Mouse (Mus musculus): Measurements from ENCODE around the gene Rab22a. TPM values are rescaled to one million over a fixed set of nuclear protein-coding genes. Genes with fewer than 3 reads are reported as not detected.
"Not testable (repeated sequence)": the region's sequence is repeated elsewhere in the genome, so short reads cannot be mapped to it uniquely, and the experiment has no call there.

The Rab22a gene
- polyA plus RNA-seq, 1 experiment from 2014 or later, result 34.7 TPM

DNA sequence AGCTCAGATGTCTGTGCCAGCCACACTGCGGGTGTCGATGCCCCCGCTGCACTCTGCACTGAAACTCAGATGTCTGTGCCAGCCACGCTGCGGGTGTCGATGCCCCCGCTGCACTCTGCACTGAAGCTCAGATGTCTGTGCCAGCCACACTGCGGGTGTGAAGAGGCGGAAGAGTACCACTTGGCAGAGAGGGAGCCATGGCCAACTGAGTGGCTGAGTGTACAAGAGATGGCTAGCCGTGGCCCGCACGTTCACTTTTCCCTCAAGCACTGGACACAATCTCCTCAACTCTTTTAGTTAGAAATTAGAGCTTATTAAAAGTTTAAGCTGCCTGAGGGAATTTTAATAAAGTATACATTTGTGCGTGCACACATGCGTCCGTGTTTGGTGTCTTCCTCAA lies 25.5 kb upstream of the Rab22a start:
- H3K9me3 ChIP-seq (ENCODE audit: control insufficient read depth, low read length); ATAC-seq (replicated peaks; ENCODE audit: low FRiP score); H3K27me3 ChIP-seq (ENCODE audit: control insufficient read depth, insufficient read depth, low read length); H3K36me3 ChIP-seq (ENCODE audit: control insufficient read depth, insufficient read depth, low read length); H3K4me2 ChIP-seq (ENCODE audit: low read depth, low read length, severe bottlenecking); H3K4me1 ChIP-seq (replicated peaks; ENCODE audit: control insufficient read depth, insufficient read depth, low read length); DNase-seq (ENCODE audit: low spot score); H3K4me3 ChIP-seq (ENCODE audit: low read depth, low read length); H3K9ac ChIP-seq (ENCODE audit: low read length); H3K27ac ChIP-seq (ENCODE audit: low read depth, low read length): not testable (repeated sequence)
- WGBS, result 97% methylated on average over 15 of the region's 15 CpGs

DNA sequence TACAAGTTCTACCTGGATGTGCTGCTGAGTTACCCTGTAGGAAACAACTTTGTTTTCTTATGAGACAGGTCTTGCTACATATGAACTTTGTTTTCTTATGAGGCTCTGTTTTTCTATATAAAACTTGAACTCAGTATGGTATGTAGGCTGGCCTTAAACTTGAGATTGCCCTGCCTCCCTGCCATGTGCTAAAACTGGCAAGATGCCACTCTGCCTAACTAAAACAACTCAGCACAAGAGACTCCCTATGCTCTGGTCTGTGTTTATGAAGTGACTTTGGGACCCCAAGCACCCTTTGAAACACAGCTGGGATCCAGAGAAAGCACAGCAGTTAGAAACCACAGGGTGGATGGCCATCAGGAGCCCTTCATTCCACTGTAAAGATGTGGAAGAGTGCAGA lies 18.2 kb upstream of the Rab22a start:
- H3K27me3 ChIP-seq (ENCODE audit: control insufficient read depth, insufficient read depth, low read length), result peaks cover 2% of the 10 kb centered on the region; the same call in 1 of the 2 replicates
- H3K4me2 ChIP-seq (ENCODE audit: low read depth, low read length, severe bottlenecking), result no peak overlapping the region
- no peaks in the 10 kb centered on the region for H3K36me3 ChIP-seq (ENCODE audit: control insufficient read depth, insufficient read depth, low read length)
- ATAC-seq (replicated peaks; ENCODE audit: low FRiP score) (no peak), DNase-seq (ENCODE audit: low spot score) (no peak)
- no peak overlapping the region for H3K4me3 ChIP-seq (ENCODE audit: low read depth, low read length)
- no peaks in the 10 kb centered on the region for H3K9me3 ChIP-seq (ENCODE audit: control insufficient read depth, low read length)
- H3K9ac ChIP-seq (ENCODE audit: low read length), result no peak overlapping the region
- no peaks in the 10 kb centered on the region for H3K4me1 ChIP-seq (replicated peaks; ENCODE audit: control insufficient read depth, insufficient read depth, low read length)
- no peak overlapping the region for H3K27ac ChIP-seq (ENCODE audit: low read depth, low read length)

DNA sequence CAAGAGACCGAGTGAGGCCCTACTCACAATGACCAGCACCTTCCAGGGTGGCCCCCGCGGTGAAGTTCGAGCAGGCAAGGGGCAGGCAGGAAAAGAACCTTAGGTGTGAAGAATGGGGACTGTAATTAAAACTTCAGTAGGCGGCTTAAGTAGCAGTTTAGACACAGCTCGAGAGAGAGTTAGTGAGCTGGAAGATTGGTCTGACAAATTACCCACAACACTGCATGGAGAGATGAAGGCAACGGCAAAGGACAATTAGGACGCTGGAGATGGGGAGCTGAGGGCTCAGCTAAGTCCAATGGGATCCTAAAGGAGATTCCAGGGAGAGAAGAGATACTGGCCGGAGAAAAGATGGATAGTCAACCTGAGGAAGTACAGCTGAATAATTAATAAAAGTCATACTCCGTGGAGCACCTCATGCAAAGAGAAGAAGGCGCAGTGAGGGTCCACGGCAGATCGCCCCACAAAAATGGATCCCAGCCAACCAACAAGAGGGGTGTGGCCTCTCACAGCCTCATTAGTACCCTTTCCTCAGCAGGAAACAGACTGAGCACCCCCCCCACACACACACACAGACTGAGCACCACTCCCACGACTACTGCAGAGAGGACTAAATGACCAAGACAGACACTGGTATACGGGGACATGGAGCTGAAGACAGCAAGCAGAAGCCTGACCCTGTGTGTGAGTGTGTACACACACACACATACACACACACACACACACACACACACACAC lies 17.1 kb upstream of the Rab22a start:
- Histone ChIP-seq H3K9me3 (ENCODE audit: control insufficient read depth, low read length) (no peaks in the 10 kb centered on the region), H3K27ac (ENCODE audit: low read depth, low read length) (no peak overlapping the region), H3K9ac (ENCODE audit: low read length) (no peak overlapping the region), H3K4me1 (replicated peaks; ENCODE audit: control insufficient read depth, insufficient read depth, low read length) (no peaks in the 10 kb centered on the region), H3K27me3 (ENCODE audit: control insufficient read depth, insufficient read depth, low read length) (peaks cover 2% of the 10 kb centered on the region; the same call in 1 of the 2 replicates), H3K4me2 (ENCODE audit: low read depth, low read length, severe bottlenecking) (no peak overlapping the region), H3K36me3 (ENCODE audit: control insufficient read depth, insufficient read depth, low read length) (no peaks in the 10 kb centered on the region), H3K4me3 (ENCODE audit: low read depth, low read length) (no peak overlapping the region)
- WGBS, result 50% methylated on average over 15 of the region's 15 CpGs
- ATAC-seq (replicated peaks; ENCODE audit: low FRiP score) (peak; percentile 63; the same call in 1 of the 2 replicates), DNase-seq (ENCODE audit: low spot score) (no peak)

DNA sequence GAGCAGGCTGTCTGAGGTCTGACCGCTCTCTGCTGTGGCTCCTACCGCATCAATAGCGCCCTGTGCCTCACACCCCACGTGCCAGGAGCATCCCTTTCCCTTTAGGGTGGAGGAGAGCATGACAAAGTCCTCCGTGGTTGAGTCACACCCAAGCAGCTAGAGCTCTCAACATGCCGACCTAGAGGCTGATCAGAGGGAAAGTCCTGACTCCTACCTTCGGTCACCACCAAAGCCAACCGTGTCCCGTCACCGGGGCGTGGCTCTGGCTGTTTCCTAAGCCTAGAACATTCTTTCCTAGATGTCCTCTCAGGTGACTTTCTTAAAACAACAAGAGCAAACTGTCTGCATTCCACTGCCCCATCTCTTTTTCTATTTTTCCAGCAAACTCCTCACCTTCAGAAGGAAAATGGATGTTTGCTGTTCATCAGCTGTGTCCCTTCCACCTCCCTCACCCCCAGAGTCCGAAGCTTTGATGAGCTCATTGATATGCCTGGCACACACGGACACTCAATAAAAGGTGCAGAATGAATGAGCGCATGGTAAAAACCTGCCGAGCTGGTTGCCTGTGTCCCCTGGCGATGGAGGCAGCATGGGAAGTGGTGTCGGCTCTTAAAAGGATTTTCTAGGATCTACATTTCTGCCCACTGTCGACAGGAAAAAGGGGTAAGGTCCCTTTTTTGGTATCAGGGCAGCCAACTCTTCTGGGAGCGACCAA lies 12.2 kb upstream of the Rab22a start:
- DNase-seq (ENCODE audit: low spot score), result no peak
- Histone ChIP-seq H3K4me1 (replicated peaks; ENCODE audit: control insufficient read depth, insufficient read depth, low read length) (no peaks in the 10 kb centered on the region), H3K27me3 (ENCODE audit: control insufficient read depth, insufficient read depth, low read length) (no peaks in the 10 kb centered on the region), H3K4me3 (ENCODE audit: low read depth, low read length) (no peak overlapping the region), H3K27ac (ENCODE audit: low read depth, low read length) (no peak overlapping the region), H3K4me2 (ENCODE audit: low read depth, low read length, severe bottlenecking) (no peak overlapping the region), H3K36me3 (ENCODE audit: control insufficient read depth, insufficient read depth, low read length) (no peaks in the 10 kb centered on the region), H3K9me3 (ENCODE audit: control insufficient read depth, low read length) (no peaks in the 10 kb centered on the region), H3K9ac (ENCODE audit: low read length) (no peak overlapping the region)
- 88% methylated on average over 19 of the region's 19 CpGs for WGBS
- ATAC-seq (replicated peaks; ENCODE audit: low FRiP score), result no peak

DNA sequence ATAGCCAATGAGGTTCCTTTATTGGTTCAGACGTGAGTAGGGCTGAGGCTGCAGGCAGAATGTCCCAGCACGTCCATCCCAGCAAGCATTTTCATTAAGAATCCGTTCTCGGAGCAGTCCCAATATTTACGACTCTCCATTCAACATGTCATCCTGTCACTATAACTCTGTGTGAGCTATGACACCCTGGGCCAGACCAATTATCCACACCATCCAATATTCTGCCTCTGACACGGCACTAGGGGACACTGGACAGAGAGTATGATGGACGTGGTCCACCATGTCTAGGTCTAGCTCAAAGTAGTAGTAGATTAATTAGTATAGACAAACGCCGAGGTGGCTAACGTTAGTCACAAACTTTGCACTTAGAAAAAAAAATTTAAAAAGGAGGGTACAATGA lies 9.8 kb upstream of the Rab22a start:
- no peak overlapping the region for H3K27ac ChIP-seq (ENCODE audit: low read depth, low read length)
- H3K4me1 ChIP-seq (replicated peaks; ENCODE audit: control insufficient read depth, insufficient read depth, low read length), result no peaks in the 10 kb centered on the region
- H3K4me2 ChIP-seq (ENCODE audit: low read depth, low read length, severe bottlenecking), result no peak overlapping the region
- H3K36me3 ChIP-seq (ENCODE audit: control insufficient read depth, insufficient read depth, low read length), result no peaks in the 10 kb centered on the region
- DNase-seq (ENCODE audit: low spot score) (no peak), ATAC-seq (replicated peaks; ENCODE audit: low FRiP score) (no peak)
- WGBS, result 89% methylated on average over 10 of the region's 10 CpGs
- H3K9me3 ChIP-seq (ENCODE audit: control insufficient read depth, low read length), result no peaks in the 10 kb centered on the region
- no peak overlapping the region for H3K9ac ChIP-seq (ENCODE audit: low read length)
- H3K27me3 ChIP-seq (ENCODE audit: control insufficient read depth, insufficient read depth, low read length), result no peaks in the 10 kb centered on the region
- H3K4me3 ChIP-seq (ENCODE audit: low read depth, low read length), result no peak overlapping the region

DNA sequence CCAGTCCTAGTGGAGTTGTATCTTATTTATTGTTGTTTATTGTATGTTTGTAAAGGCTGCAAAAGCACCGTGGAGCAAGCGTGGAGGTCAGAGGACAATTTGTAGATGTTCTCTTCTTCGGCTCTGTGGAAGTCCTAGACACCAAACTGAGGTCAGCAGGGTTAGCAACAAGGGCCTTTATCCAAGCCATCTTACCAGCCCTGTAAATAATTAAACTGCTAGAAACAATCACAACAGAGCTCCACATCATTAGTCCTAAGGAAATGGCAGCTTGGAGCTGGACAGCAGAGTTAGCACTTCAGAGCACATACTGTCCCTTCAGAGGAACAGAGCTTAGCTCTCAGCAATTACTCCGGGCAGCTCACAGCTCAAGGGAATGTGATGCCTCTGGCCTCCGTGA lies 6.0 kb upstream of the Rab22a start:
- DNase-seq (ENCODE audit: low spot score) (no peak), ATAC-seq (replicated peaks; ENCODE audit: low FRiP score) (no peak)
- Histone ChIP-seq H3K4me1 (replicated peaks; ENCODE audit: control insufficient read depth, insufficient read depth, low read length) (no peaks in the 10 kb centered on the region), H3K36me3 (ENCODE audit: control insufficient read depth, insufficient read depth, low read length) (no peaks in the 10 kb centered on the region), H3K27me3 (ENCODE audit: control insufficient read depth, insufficient read depth, low read length) (no peaks in the 10 kb centered on the region), H3K4me3 (ENCODE audit: low read depth, low read length) (no peak overlapping the region), H3K27ac (ENCODE audit: low read depth, low read length) (no peak overlapping the region), H3K4me2 (ENCODE audit: low read depth, low read length, severe bottlenecking) (no peak overlapping the region), H3K9ac (ENCODE audit: low read length) (no peak overlapping the region), H3K9me3 (ENCODE audit: control insufficient read depth, low read length) (no peaks in the 10 kb centered on the region)
- WGBS, result 90% methylated on average over 5 of the region's 5 CpGs

DNA sequence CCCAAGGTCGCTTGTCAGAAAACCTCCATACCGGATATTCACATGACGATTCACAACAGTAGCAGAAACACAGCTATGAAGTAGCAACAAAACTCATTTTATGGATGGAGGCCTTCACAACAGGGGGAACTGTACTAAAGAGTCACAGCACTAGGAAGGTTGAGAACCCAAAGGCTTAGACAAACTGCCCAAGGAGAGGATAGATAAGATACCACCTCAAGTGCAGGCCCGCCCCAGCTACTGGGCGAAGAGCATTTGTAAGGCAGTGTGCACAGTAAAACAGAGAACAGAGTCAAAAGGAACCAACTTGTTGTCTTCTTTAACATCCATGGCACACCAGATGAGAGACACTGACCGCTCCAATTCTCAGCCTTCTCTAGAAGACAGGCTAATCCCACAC lies 1.8 kb upstream of the Rab22a start:
- ATAC-seq (replicated peaks; ENCODE audit: low FRiP score) (no peak), DNase-seq (ENCODE audit: low spot score) (no peak)
- no peak overlapping the region for H3K4me3 ChIP-seq (ENCODE audit: low read depth, low read length)
- no peak overlapping the region for H3K4me2 ChIP-seq (ENCODE audit: low read depth, low read length, severe bottlenecking)
- H3K4me1 ChIP-seq (replicated peaks; ENCODE audit: control insufficient read depth, insufficient read depth, low read length), result 0 out of 2 replicates have a peak, but pooled peaks cover 3% of the 10 kb centered on the region
- WGBS, result 91% methylated on average over 6 of the region's 6 CpGs
- H3K27ac ChIP-seq (ENCODE audit: low read depth, low read length), result no peak overlapping the region
- no peaks in the 10 kb centered on the region; the same call in 1 of the 2 replicates for H3K36me3 ChIP-seq (ENCODE audit: control insufficient read depth, insufficient read depth, low read length)
- no peak overlapping the region for H3K9ac ChIP-seq (ENCODE audit: low read length)
- H3K27me3 ChIP-seq (ENCODE audit: control insufficient read depth, insufficient read depth, low read length), result no peaks in the 10 kb centered on the region
- no peaks in the 10 kb centered on the region for H3K9me3 ChIP-seq (ENCODE audit: control insufficient read depth, low read length)

DNA sequence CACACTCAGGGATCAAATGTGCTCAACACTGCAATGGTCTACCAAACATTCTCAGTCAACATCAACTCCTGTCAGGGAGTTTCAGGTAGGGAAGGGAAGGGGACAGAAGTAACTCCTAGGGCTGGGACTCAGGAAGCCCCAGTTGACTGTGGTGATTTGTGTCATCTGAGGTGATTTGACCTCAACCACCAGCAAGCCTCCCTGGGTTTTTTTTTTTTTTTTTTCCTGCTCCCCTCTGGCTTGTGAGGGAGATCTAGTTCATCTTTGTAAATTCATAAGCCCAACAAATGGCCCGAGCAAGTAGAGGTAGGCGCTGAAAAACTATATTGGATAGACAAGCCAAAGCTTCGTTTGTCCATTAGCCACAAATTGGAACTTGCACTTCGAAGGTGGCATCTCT lies 1.0 kb upstream of the Rab22a start:
- H3K36me3 ChIP-seq (ENCODE audit: control insufficient read depth, insufficient read depth, low read length), result no peaks in the 10 kb centered on the region; the same call in 1 of the 2 replicates
- DNase-seq (ENCODE audit: low spot score) (no peak), ATAC-seq (replicated peaks; ENCODE audit: low FRiP score) (no peak)
- no peak overlapping the region; the same call in 1 of the 2 replicates for H3K4me3 ChIP-seq (ENCODE audit: low read depth, low read length)
- H3K27ac ChIP-seq (ENCODE audit: low read depth, low read length), result no peak overlapping the region
- no peaks in the 10 kb centered on the region for H3K9me3 ChIP-seq (ENCODE audit: control insufficient read depth, low read length)
- H3K4me2 ChIP-seq (ENCODE audit: low read depth, low read length, severe bottlenecking), result peak overlapping the region; percentile 65
- no peaks in the 10 kb centered on the region for H3K27me3 ChIP-seq (ENCODE audit: control insufficient read depth, insufficient read depth, low read length)
- 0 out of 2 replicates have a peak, but pooled peaks cover 3% of the 10 kb centered on the region for H3K4me1 ChIP-seq (replicated peaks; ENCODE audit: control insufficient read depth, insufficient read depth, low read length)
- WGBS, result 90% methylated on average over 4 of the region's 4 CpGs
- H3K9ac ChIP-seq (ENCODE audit: low read length), result no peak overlapping the region
